Mouse (Mus musculus): ENCODE measurements around the gene Ankrd11. TPM values are rescaled to one million over a fixed set of nuclear protein-coding genes. Genes with fewer than 3 reads are reported as not detected.

The Ankrd11 gene
- polyA plus RNA-seq, 1 experiment from 2014 or later, result 47.4 TPM

DNA sequence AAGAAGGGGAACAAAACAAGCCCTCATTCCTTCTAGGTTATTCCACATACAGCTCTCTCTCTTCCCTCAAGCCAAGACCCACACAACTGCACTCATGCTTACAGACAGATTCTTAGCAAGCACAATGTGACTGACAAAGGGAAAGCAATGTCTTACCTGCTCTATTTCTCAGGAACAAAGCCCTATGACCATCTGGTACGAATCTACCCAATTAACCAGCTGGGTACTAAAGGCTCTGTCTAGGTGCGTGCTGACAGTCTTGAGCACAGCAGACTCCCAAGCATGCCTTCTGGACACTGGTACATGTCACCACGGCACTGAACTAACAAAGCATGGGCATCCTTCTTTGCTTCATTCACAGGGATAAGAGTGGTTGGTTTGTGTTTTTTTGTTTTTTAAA, 103.9 kb downstream of the Ankrd11 start:
- peaks cover 19% of the 10 kb centered on the region for H3K4me1 ChIP-seq (replicated peaks; ENCODE audit: control insufficient read depth, insufficient read depth, low read length)
- no peak for ATAC-seq (replicated peaks; ENCODE audit: low FRiP score, low TSS enrichment, low read depth)
- WGBS, result 76% methylated on average over 3 of the region's 3 CpGs
- no peak for DNase-seq (ENCODE audit: low spot score)
- no peak overlapping the region for H3K4me2 ChIP-seq (ENCODE audit: low read length)
- no peak overlapping the region for H3K9ac ChIP-seq (ENCODE audit: low read length)
- no peak overlapping the region for H3K27ac ChIP-seq (ENCODE audit: low read depth)
- H3K9me3 ChIP-seq (ENCODE audit: control insufficient read depth, low read length), result no peaks in the 10 kb centered on the region
- H3K36me3 ChIP-seq (ENCODE audit: control insufficient read depth, insufficient read depth, low read length), result 0 out of 2 replicates have a peak, but pooled peaks cover 4% of the 10 kb centered on the region
- H3K27me3 ChIP-seq (replicated peaks; ENCODE audit: control insufficient read depth, insufficient read depth, low read length), result no peaks in the 10 kb centered on the region
- H3K4me3 ChIP-seq (ENCODE audit: low read depth, low read length), result no peak overlapping the region

DNA sequence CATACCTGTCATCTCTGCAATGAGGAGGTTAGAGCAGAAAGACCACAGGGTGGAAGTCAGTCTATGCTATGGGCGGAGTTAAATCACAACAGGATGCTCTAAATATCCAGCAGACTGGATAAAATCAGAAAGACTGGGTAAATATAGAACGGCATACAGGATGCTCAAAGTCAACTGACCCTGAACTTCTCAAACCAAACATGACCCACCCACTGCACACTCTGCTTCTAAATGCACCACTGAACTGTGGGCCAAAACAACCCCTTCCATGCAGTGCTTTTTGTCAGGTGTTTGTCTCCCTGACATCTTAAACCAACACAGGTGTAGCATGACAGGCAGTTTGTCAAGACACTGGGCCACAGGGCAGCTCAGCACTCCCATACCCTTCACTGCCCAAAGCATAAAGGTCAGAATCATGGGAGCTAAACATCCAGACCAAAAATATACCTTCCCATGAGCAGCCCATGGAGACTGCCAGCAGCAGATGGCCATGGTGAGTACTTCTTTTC, 104.5 kb downstream of the Ankrd11 start:
- WGBS, result 54% methylated on average over 2 of the region's 2 CpGs

DNA sequence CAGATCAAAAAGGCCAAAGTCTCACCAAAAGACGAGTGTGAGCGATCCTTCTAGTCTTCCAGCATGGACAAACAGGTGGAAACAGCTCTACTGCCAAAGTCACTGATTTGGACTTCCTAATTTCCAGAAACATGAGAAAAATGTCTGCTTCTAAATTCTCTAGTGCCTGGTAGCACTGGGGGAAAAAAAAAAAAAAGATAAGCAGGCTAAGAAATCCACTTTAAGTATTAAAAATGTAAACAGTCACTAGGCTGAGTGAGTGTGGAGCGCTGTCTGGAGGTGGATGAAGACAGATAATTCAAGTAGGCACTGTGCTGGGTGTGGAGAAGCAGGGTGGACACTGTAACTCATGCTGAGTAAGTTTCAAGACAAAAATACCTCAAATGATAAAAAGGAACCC, 106.2 kb downstream of the Ankrd11 start:
- ATAC-seq (replicated peaks; ENCODE audit: low FRiP score, low TSS enrichment, low read depth) (no peak), DNase-seq (ENCODE audit: low spot score) (no peak)
- H3K9me3 ChIP-seq (ENCODE audit: control insufficient read depth, low read length), result no peaks in the 10 kb centered on the region
- H3K4me1 ChIP-seq (replicated peaks; ENCODE audit: control insufficient read depth, insufficient read depth, low read length), result peaks cover 27% of the 10 kb centered on the region
- 57% methylated on average over 3 of the region's 3 CpGs for WGBS
- H3K9ac ChIP-seq (ENCODE audit: low read length), result no peak overlapping the region
- H3K36me3 ChIP-seq (ENCODE audit: control insufficient read depth, insufficient read depth, low read length), result no peaks in the 10 kb centered on the region
- H3K4me3 ChIP-seq (ENCODE audit: low read depth, low read length), result no peak overlapping the region
- H3K27ac ChIP-seq (ENCODE audit: low read depth), result no peak overlapping the region
- H3K27me3 ChIP-seq (replicated peaks; ENCODE audit: control insufficient read depth, insufficient read depth, low read length), result no peaks in the 10 kb centered on the region
- H3K4me2 ChIP-seq (ENCODE audit: low read length), result no peak overlapping the region

More for the DNA sequence above, 104.5 kb downstream of the Ankrd11 start:
- no peak for ATAC-seq (replicated peaks; ENCODE audit: low FRiP score, low TSS enrichment, low read depth)
- Histone ChIP-seq H3K4me3 (ENCODE audit: low read depth, low read length) (no peak overlapping the region), H3K9ac (ENCODE audit: low read length) (no peak overlapping the region), H3K27ac (ENCODE audit: low read depth) (no peak overlapping the region), H3K9me3 (ENCODE audit: control insufficient read depth, low read length) (no peaks in the 10 kb centered on the region), H3K27me3 (replicated peaks; ENCODE audit: control insufficient read depth, insufficient read depth, low read length) (no peaks in the 10 kb centered on the region), H3K4me2 (ENCODE audit: low read length) (no peak overlapping the region), H3K4me1 (replicated peaks; ENCODE audit: control insufficient read depth, insufficient read depth, low read length) (peaks cover 19% of the 10 kb centered on the region), H3K36me3 (ENCODE audit: control insufficient read depth, insufficient read depth, low read length) (0 out of 2 replicates have a peak, but pooled peaks cover 4% of the 10 kb centered on the region)
- DNase-seq (ENCODE audit: low spot score), result no peak

DNA sequence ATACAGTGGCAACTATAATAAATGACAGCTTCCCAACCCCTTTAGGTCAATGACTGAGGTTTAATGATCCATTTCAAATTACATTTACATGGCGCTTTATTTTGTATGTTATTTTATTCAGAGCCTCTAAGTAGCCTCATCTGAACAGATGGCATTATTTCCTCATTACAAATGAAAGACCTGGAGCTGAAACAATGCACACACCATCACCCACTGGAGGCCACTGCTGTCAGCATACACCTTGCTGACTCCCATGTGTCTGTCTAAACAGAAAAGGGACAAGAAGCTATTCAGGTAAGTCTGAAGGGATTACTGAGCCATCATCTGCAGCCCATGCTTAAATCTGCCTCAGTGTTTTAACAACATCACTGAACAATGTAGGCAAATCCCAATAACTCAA, 107.0 kb downstream of the Ankrd11 start:
- no peak overlapping the region for H3K9ac ChIP-seq (ENCODE audit: low read length)
- no peak overlapping the region for H3K4me3 ChIP-seq (ENCODE audit: low read depth, low read length)
- ATAC-seq (replicated peaks; ENCODE audit: low FRiP score, low TSS enrichment, low read depth), result no peak
- H3K36me3 ChIP-seq (ENCODE audit: control insufficient read depth, insufficient read depth, low read length), result no peaks in the 10 kb centered on the region
- no peak overlapping the region for H3K27ac ChIP-seq (ENCODE audit: low read depth)
- H3K4me2 ChIP-seq (ENCODE audit: low read length), result no peak overlapping the region
- H3K9me3 ChIP-seq (ENCODE audit: control insufficient read depth, low read length), result no peaks in the 10 kb centered on the region
- peaks cover 27% of the 10 kb centered on the region for H3K4me1 ChIP-seq (replicated peaks; ENCODE audit: control insufficient read depth, insufficient read depth, low read length)
- DNase-seq (ENCODE audit: low spot score), result no peak
- no peaks in the 10 kb centered on the region for H3K27me3 ChIP-seq (replicated peaks; ENCODE audit: control insufficient read depth, insufficient read depth, low read length)
- 86% methylated on average over 1 of the region's 1 CpGs for WGBS

DNA sequence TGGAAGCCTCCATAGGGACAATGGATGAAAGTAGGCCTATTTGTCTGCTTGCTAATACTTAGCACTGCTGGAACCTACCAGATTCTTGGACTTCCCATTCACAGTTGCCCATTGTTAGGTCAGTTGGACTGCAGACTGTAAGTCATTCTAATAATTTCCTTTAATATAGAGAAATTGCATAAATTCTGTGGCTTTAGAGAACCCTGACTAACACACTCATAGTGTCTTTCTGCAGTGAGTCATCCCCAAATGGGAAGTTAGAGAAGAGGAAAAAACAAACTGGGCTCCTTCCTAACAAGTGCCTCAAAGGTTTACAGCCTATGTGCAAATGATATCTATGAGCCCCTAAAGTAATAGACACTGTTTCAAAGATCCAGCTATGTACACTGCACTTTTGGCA, 108.1 kb downstream of the Ankrd11 start:
- no peak for ATAC-seq (replicated peaks; ENCODE audit: low FRiP score, low TSS enrichment, low read depth)
- Histone ChIP-seq H3K9me3 (ENCODE audit: control insufficient read depth, low read length) (no peaks in the 10 kb centered on the region), H3K27me3 (replicated peaks; ENCODE audit: control insufficient read depth, insufficient read depth, low read length) (no peaks in the 10 kb centered on the region), H3K4me3 (ENCODE audit: low read depth, low read length) (no peak overlapping the region), H3K27ac (ENCODE audit: low read depth) (no peak overlapping the region), H3K4me1 (replicated peaks; ENCODE audit: control insufficient read depth, insufficient read depth, low read length) (peaks cover 23% of the 10 kb centered on the region), H3K9ac (ENCODE audit: low read length) (no peak overlapping the region), H3K4me2 (ENCODE audit: low read length) (no peak overlapping the region), H3K36me3 (ENCODE audit: control insufficient read depth, insufficient read depth, low read length) (no peaks in the 10 kb centered on the region)
- no peak for DNase-seq (ENCODE audit: low spot score)

DNA sequence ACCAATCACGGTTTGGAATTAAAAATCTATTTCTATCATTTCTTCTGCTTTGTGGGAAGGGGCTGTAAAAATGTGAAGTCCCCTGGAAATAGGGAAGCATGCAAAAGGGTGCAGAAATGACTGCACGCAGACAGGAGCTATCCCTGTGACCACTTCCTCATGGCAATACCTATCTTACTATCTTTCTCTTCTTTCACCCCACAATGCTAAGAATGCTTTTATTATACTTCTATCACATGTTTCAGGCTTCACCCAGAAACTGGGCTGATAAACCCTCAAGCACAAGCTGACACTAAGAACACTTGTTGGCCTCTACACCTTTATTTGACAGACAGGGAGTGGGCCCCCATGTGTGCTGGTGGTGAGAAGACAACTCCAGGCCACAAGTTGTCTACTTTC, 109.5 kb downstream of the Ankrd11 start:
- Histone ChIP-seq H3K4me1 (replicated peaks; ENCODE audit: control insufficient read depth, insufficient read depth, low read length) (peaks cover 15% of the 10 kb centered on the region), H3K36me3 (ENCODE audit: control insufficient read depth, insufficient read depth, low read length) (no peaks in the 10 kb centered on the region), H3K27me3 (replicated peaks; ENCODE audit: control insufficient read depth, insufficient read depth, low read length) (no peaks in the 10 kb centered on the region), H3K27ac (ENCODE audit: low read depth) (no peak overlapping the region), H3K4me2 (ENCODE audit: low read length) (no peak overlapping the region), H3K9ac (ENCODE audit: low read length) (no peak overlapping the region), H3K4me3 (ENCODE audit: low read depth, low read length) (no peak overlapping the region), H3K9me3 (ENCODE audit: control insufficient read depth, low read length) (no peaks in the 10 kb centered on the region)
- WGBS, result 76% methylated on average over 2 of the region's 2 CpGs
- no peak for ATAC-seq (replicated peaks; ENCODE audit: low FRiP score, low TSS enrichment, low read depth)
- no peak for DNase-seq (ENCODE audit: low spot score)

DNA sequence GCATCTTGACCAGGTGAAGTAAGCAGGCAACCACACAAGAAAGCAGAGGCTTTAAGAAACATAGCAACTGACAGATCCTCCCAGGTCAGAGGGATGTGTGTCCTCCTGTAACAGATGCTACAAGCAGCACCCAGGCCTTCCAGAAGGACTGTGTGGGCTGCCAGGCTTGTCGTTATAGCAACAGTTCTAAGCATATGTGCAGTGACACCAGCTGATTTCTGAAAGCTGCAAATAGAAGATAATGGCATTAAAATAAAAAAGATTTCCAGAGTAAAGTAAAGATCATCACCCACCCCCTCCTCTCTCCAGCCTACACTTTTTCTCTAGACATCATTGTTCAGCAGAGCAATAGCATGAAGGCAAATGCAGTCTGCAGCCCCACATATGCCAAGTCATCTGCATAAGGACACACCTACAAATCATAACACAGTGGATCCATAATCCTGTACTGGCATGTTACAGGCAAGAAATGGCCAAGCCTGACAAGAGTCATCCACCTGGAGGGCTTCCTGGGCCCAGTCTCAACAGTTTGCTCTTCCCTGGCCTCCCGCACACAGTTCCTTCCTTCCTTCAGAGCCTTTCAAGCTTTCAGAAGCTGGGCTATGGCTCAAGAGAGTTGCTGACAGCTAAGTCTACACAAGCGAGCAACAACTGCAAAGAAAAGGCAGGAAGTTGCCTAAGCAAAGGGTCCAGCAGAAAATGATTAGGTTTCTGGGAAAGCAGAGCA, 110.1 kb downstream of the Ankrd11 start:
- no peaks in the 10 kb centered on the region for H3K36me3 ChIP-seq (ENCODE audit: control insufficient read depth, insufficient read depth, low read length)
- whole genome bisulfite sequencing, result 72% methylated on average over 3 of the region's 3 CpGs

DNA sequence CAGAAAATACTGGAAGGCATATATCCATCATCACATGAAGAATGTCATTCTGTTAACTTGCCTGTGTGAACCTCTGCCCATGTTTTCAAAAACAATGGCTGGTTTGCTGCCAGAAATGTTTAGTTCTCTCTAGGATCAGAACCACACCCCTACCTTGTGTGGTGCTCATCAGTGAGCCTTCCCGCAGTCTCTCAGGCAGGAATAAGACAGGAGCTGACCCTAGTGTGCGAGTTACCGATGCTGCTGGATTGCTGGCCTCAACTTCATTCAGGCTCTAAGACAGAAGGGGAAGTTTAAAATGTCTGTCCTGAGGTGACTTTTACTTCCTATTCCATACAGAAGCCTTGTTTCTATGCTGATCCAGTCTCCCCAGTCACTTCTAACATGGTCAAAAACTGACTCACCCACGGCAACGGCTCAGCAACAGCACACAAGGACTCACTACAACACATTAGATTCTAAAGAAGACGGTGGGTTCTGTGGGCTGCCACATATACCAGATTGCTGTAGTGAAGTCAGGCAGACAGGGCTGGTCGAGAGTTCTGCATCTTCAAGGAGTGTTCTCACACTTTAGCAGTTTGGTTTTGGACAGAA, 113.3 kb downstream of the Ankrd11 start:
- H3K27me3 ChIP-seq (replicated peaks; ENCODE audit: control insufficient read depth, insufficient read depth, low read length), result no peaks in the 10 kb centered on the region
- no peak overlapping the region for H3K9ac ChIP-seq (ENCODE audit: low read length)
- H3K27ac ChIP-seq (ENCODE audit: low read depth), result no peak overlapping the region
- WGBS, result 80% methylated on average over 7 of the region's 7 CpGs
- H3K36me3 ChIP-seq (ENCODE audit: control insufficient read depth, insufficient read depth, low read length), result no peaks in the 10 kb centered on the region
- H3K4me2 ChIP-seq (ENCODE audit: low read length), result no peak overlapping the region
- peaks cover 16% of the 10 kb centered on the region for H3K4me1 ChIP-seq (replicated peaks; ENCODE audit: control insufficient read depth, insufficient read depth, low read length)
- ATAC-seq (replicated peaks; ENCODE audit: low FRiP score, low TSS enrichment, low read depth), result no peak
- DNase-seq (ENCODE audit: low spot score), result no peak
- H3K9me3 ChIP-seq (ENCODE audit: control insufficient read depth, low read length), result no peaks in the 10 kb centered on the region
- no peak overlapping the region for H3K4me3 ChIP-seq (ENCODE audit: low read depth, low read length)

More for the DNA sequence above, 110.1 kb downstream of the Ankrd11 start:
- Histone ChIP-seq H3K9ac (ENCODE audit: low read length) (no peak overlapping the region), H3K4me3 (ENCODE audit: low read depth, low read length) (no peak overlapping the region), H3K27ac (ENCODE audit: low read depth) (no peak overlapping the region), H3K9me3 (ENCODE audit: control insufficient read depth, low read length) (no peaks in the 10 kb centered on the region), H3K4me2 (ENCODE audit: low read length) (no peak overlapping the region), H3K27me3 (replicated peaks; ENCODE audit: control insufficient read depth, insufficient read depth, low read length) (no peaks in the 10 kb centered on the region), H3K4me1 (replicated peaks; ENCODE audit: control insufficient read depth, insufficient read depth, low read length) (peaks cover 12% of the 10 kb centered on the region)
- DNase-seq (ENCODE audit: low spot score), result no peak
- ATAC-seq (replicated peaks; ENCODE audit: low FRiP score, low TSS enrichment, low read depth), result no peak

DNA sequence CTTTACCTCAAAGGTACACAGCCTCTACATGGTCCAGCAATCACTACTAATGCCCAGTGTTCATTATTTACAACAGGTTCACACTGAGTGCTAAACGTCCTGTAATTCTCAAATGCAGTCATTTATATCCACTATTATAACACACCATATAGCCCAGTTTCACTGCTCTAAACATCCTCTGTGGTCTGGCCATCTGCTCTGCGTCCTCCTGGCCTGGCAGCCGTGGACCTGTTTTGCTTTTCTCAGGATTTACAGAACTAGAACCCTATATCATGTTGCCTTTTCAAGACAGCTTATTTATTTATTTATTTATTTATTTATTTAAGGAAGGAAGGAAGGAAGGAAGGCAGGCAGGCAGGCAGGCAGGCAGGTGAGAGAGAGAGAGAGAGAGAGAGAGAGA, 114.2 kb downstream of the Ankrd11 start:
- Histone ChIP-seq H3K27me3 (replicated peaks; ENCODE audit: control insufficient read depth, insufficient read depth, low read length) (no peaks in the 10 kb centered on the region), H3K27ac (ENCODE audit: low read depth) (no peak overlapping the region), H3K9me3 (ENCODE audit: control insufficient read depth, low read length) (no peaks in the 10 kb centered on the region), H3K36me3 (ENCODE audit: control insufficient read depth, insufficient read depth, low read length) (no peaks in the 10 kb centered on the region), H3K4me3 (ENCODE audit: low read depth, low read length) (no peak overlapping the region), H3K4me2 (ENCODE audit: low read length) (no peak overlapping the region), H3K4me1 (replicated peaks; ENCODE audit: control insufficient read depth, insufficient read depth, low read length) (peaks cover 23% of the 10 kb centered on the region), H3K9ac (ENCODE audit: low read length) (no peak overlapping the region)
- DNase-seq (ENCODE audit: low spot score) (no peak), ATAC-seq (replicated peaks; ENCODE audit: low FRiP score, low TSS enrichment, low read depth) (no peak)
- 44% methylated on average over 3 of the region's 3 CpGs for WGBS
